Mouse (Mus musculus) CH12.LX (cell line): ENCODE measurements around the gene Sstr3. TPM values are rescaled to one million over a fixed set of nuclear protein-coding genes. Genes with fewer than 3 reads are reported as not detected.

Experiments used
- DNase-seq: peaks from one replicate; pipeline ENCODE4 v3.0.0-alpha.2; 2013; ENCODE audit errors: extremely low read depth
- H3K27ac ChIP-seq: 2 replicates; pipeline ENCODE4 v1.5.1; 2012; ENCODE audit warnings: low read depth, mild to moderate bottlenecking, control low read depth, moderate library complexity; ENCODE audit not compliant: insufficient read depth
- H3K27me3 ChIP-seq: replicated peaks from 2 replicates; pipeline ENCODE3; 2012; ENCODE audit warnings: inconsistent platforms
- H3K36me3 ChIP-seq, 2 experiments: replicated peaks in 1 of 2; 2 replicates each; pipeline versions ENCODE3 to v1.6.1; 2012; ENCODE audit warnings: inconsistent platforms in 1 of 2, low read length in 1 of 2, mild to moderate bottlenecking in 1 of 2, mixed read lengths in 1 of 2, moderate library complexity in 1 of 2; ENCODE audit not compliant: control insufficient read depth in 1 of 2, insufficient read depth in 1 of 2
- H3K4me1 ChIP-seq, 2 experiments: 2 replicates each; pipeline ENCODE4 v1.6.1; 2012; ENCODE audit warnings: inconsistent platforms in 1 of 2, moderate library complexity in 1 of 2; ENCODE audit not compliant: insufficient read depth in 2 of 2, control insufficient read depth in 1 of 2
- H3K4me2 ChIP-seq: 2 replicates; pipeline ENCODE4 v1.6.1; 2012; ENCODE audit warnings: low read depth, mild to moderate bottlenecking, control low read depth; ENCODE audit not compliant: poor library complexity, insufficient read depth, severe bottlenecking
- H3K4me3 ChIP-seq, 3 experiments: fragments of 150-350 bp in 1 of 3; sonication (generic) in 1 of 3; replicated peaks in 1 of 3; 2 replicates each; pipeline versions ENCODE3 to v1.5.1; 2011 to 2012; ENCODE audit warnings: low read depth in 2 of 3, low read length in 2 of 3, mild to moderate bottlenecking in 2 of 3, moderate library complexity in 2 of 3, control low read depth in 1 of 3, improper control_type of control experiment in 1 of 3, inconsistent platforms in 1 of 3, mixed read lengths in 1 of 3; ENCODE audit not compliant: poor library complexity in 1 of 3
- H3K79me2 ChIP-seq: replicated peaks from 2 replicates; pipeline ENCODE4 v1.6.1; 2012; ENCODE audit warnings: mild to moderate bottlenecking, moderate library complexity; ENCODE audit not compliant: control insufficient read depth, poor library complexity, insufficient read depth, severe bottlenecking; ENCODE audit errors: extremely low read depth
- H3K9ac ChIP-seq: 2 replicates; pipeline ENCODE4 v1.6.1; 2012; ENCODE audit warnings: low read depth, mild to moderate bottlenecking, control low read depth, moderate library complexity; ENCODE audit not compliant: insufficient read depth
- H3K9me3 ChIP-seq: replicated peaks from 2 replicates; pipeline ENCODE3; 2012; ENCODE audit warnings: low read length, inconsistent platforms, mixed read lengths
- CTCF ChIP-seq, 2 experiments: IDR thresholded peaks in 1 of 2; conservative IDR thresholded peaks in 1 of 2; 2 replicates each; pipeline ENCODE4 v1.5.1; 2011 to 2012; ENCODE audit warnings: low read depth in 2 of 2, low read length in 2 of 2, improper control_type of control experiment in 1 of 2, inconsistent platforms in 1 of 2, mild to moderate bottlenecking in 1 of 2, moderate library complexity in 1 of 2
- ELF1 ChIP-seq: IDR thresholded peaks from 2 replicates; pipeline ENCODE4 v1.6.1; 2014; ENCODE audit warnings: low read depth, mild to moderate bottlenecking, inconsistent platforms, low read length, improper control_type of control experiment
- EP300 ChIP-seq: IDR thresholded peaks from 2 replicates; pipeline ENCODE4 v1.6.1; 2011; ENCODE audit warnings: low read length, improper control_type of control experiment
- ETS1 ChIP-seq: conservative IDR thresholded peaks from 2 replicates; pipeline ENCODE4 v1.6.1; 2012; ENCODE audit warnings: low read depth, mild to moderate bottlenecking, inconsistent platforms, low read length, improper control_type of control experiment, moderate library complexity
- JUN ChIP-seq: IDR thresholded peaks from 2 replicates; pipeline ENCODE4 v1.6.1; 2011; ENCODE audit warnings: low read depth, mild to moderate bottlenecking, low read length, improper control_type of control experiment, moderate library complexity; ENCODE audit not compliant: insufficient read depth
- JUND ChIP-seq: conservative IDR thresholded peaks from 2 replicates; pipeline ENCODE4 v1.6.1; 2011; ENCODE audit warnings: low read depth, low read length, improper control_type of control experiment
- MAFK ChIP-seq: IDR thresholded peaks from 2 replicates; pipeline ENCODE4 v1.6.1; 2011; ENCODE audit warnings: low read length, improper control_type of control experiment; ENCODE audit not compliant: insufficient replicate concordance
- MEF2A ChIP-seq: IDR thresholded peaks from 2 replicates; pipeline ENCODE4 v1.6.1; 2014; ENCODE audit warnings: low read depth, mild to moderate bottlenecking, inconsistent platforms, low read length, improper control_type of control experiment, borderline replicate concordance
- MYC ChIP-seq: IDR thresholded peaks from 2 replicates; pipeline ENCODE4 v1.6.1; 2011; ENCODE audit warnings: low read depth, mild to moderate bottlenecking, improper control_type of control experiment, low read length
- NELFE ChIP-seq: IDR thresholded peaks from 2 replicates; pipeline ENCODE4 v1.6.1; 2011; ENCODE audit warnings: low read depth, low read length, improper control_type of control experiment
- POLR2A ChIP-seq: IDR thresholded peaks from 2 replicates; pipeline ENCODE4 v1.6.1; 2011; ENCODE audit warnings: low read depth, mild to moderate bottlenecking, improper control_type of control experiment, low read length
- RAD21 ChIP-seq: IDR thresholded peaks from 2 replicates; pipeline ENCODE4 v1.6.1; 2011; ENCODE audit warnings: low read depth, mild to moderate bottlenecking, low read length, improper control_type of control experiment, moderate library complexity
- RCOR1 ChIP-seq: conservative IDR thresholded peaks from 2 replicates; pipeline ENCODE4 v1.6.1; 2012; ENCODE audit warnings: low read depth, mild to moderate bottlenecking, inconsistent platforms, low read length, improper control_type of control experiment
- SIN3A ChIP-seq: IDR thresholded peaks from 2 replicates; pipeline ENCODE4 v1.6.1; 2012; ENCODE audit warnings: low read length, improper control_type of control experiment, inconsistent platforms
- SMC3 ChIP-seq: IDR thresholded peaks from 2 replicates; pipeline ENCODE4 v1.6.1; 2011; ENCODE audit warnings: low read depth, low read length, improper control_type of control experiment
- TBP ChIP-seq: conservative IDR thresholded peaks from 2 replicates; pipeline ENCODE4 v1.6.1; 2011; ENCODE audit warnings: low read depth, low read length, improper control_type of control experiment
- TCF12 ChIP-seq: IDR thresholded peaks from 2 replicates; pipeline ENCODE4 v1.6.1; 2014; ENCODE audit warnings: low read depth, mild to moderate bottlenecking, inconsistent platforms, low read length, improper control_type of control experiment
- ZC3H11A ChIP-seq: IDR thresholded peaks from 2 replicates; pipeline ENCODE4 v1.6.1; 2012; ENCODE audit warnings: low read depth, mild to moderate bottlenecking, inconsistent platforms, low read length, improper control_type of control experiment
- dilution Hi-C: fragments of 300-500 bp; cut with MboI; formaldehyde crosslinking; loops from 2 replicates; pipeline ENCODE4 v1.14.3; 2020; ENCODE audit warnings: low sequenced_read_pairs; ENCODE audit not compliant: extremely low pct_unique_long_range_greater_than_20kb, extremely low pct_ligation_motif_present
- in situ Hi-C: fragments of 300-500 bp; cut with MboI; formaldehyde crosslinking; loops from 3 replicates; pipeline ENCODE4 v1.14.3; 2019; ENCODE audit warnings: low sequenced_read_pairs, low pct_ligation_motif_present, low pct_unique_long_range_greater_than_20kb, mixed read lengths
- polyA plus RNA-seq: library from polyadenylated mRNA; unstranded; fragments of >175 nt; gene quantifications from 2 replicates; pipeline ENCODE4 v1.2.1, GENCODE M21; 2012; ENCODE audit warnings: low read depth; ENCODE audit not compliant: insufficient read length
- total RNA-seq, 2 experiments: library from RNA; depleted of rRNA; stranded (reverse); fragments of 300-350 nt in 1 of 2; fragments of >200 nt in 1 of 2; gene quantifications; 2 replicates each; pipeline ENCODE4 v1.2.3; 2012 to 2014

The Sstr3 gene
- total and polyA plus RNA-seq, 3 experiments: 0.36 TPM; not detected in 2

DNA sequence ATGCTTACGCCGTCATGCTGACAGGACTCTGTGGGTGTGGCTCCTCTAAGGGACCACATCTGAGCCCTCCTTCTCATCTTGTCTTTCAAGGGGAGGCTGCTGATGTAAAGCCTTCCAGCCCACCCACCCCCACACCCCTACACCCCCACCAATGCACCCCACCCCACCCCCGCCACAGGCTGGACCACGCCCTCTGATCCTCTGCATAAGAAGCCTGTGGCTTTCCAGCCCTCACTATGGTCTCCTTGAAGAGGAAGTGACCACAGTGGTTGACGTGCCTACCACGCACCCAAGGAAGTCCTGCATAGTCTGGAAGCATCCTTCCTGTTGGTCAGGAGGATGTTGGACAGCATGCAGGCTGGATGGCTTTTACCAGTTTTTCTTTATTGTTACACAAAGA, 28.7 kb downstream of the Sstr3 start:
- in situ Hi-C loops: no loop called here
- Histone ChIP-seq H3K27ac (no peak overlapping the region), H3K9ac (no peak overlapping the region), H3K4me1 (peaks cover 46 to 83% of the 10 kb centered on the region in 2 experiments), H3K4me3 (no peak overlapping the region), H3K79me2 (no peaks in the 10 kb centered on the region), H3K36me3 (no peaks in the 10 kb centered on the region), H3K27me3 (no peaks in the 10 kb centered on the region), H3K9me3 (no peaks in the 10 kb centered on the region)
- no peak for DNase-seq
- no peak for TF ChIP-seq TCF12
- 0 out of 2 replicates have a peak, but pooled peaks have one; percentile 25 for TF ChIP-seq ELF1
- 0 out of 2 replicates have a peak, but pooled peaks have one; percentile 15 for TF ChIP-seq EP300
- TF ChIP-seq MAFK: no peak
- no peak for TF ChIP-seq POLR2A
- TF ChIP-seq ETS1: no peak
- TF ChIP-seq, all 38 proteins: peak for 2
- dilution Hi-C loops: no loop called here
- no peak overlapping the region for H3K4me2 ChIP-seq

DNA sequence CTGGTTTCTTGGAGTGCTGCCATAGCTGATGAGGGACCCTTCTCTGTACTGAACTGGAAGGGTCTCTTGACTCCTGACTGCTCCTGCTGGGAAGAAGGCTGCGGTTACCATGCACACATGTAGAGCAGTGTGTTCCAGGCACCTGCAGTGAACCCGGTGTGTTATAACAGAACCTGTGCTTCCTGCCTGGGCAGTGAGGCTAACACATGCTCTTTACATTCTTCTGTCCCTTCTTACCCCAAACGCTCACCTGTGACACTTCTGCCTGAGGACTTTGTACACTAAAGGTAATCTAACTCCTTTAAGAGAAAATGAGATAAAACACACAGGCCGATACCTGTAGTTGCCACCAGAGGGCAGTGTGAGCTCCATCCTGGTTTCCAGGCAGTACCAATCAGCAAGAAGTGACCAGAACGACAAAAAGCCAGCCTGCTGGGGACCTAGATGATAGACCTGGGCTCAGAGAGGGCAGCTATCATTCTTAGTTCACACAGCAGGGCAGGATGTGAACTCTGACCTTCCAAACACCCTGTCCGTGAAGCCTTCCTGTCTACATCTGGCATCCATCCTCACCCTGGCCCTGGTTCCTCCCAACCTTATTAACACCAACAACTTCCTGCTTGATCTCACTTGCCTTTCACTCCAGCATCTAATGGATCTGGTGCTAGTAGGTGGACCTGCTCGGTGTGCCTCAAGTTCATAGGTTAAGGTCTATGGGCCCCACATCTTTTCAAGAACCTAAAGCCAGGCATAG, 29.9 kb downstream of the Sstr3 start:
- dilution Hi-C loops: no loop called here
- H3K79me2 ChIP-seq: no peaks in the 10 kb centered on the region
- TF ChIP-seq RCOR1 (no peak), SMC3 (peak; percentile 88), TBP (peak; percentile 73), MYC (0 out of 2 replicates have a peak, but pooled peaks have one; percentile 46), JUN (peak; percentile 5; the same call in 1 of the 2 replicates), SIN3A (no peak), ZC3H11A (no peak), NELFE (0 out of 2 replicates have a peak, but pooled peaks have one; percentile 12), MEF2A (0 out of 2 replicates have a peak, but pooled peaks have one; percentile 22), RAD21 (peak; percentile 69), CTCF (conservative IDR thresholded peaks at IDR 0.05 in 1 of 2, IDR thresholded peaks at IDR 0.05 in 1 of 2; ENCODE audit: low read depth in 2 of 2, low read length in 2 of 2) (peak; percentile 88 to 98), JUND (peak; percentile 40; the same call in 1 of the 2 replicates), ELF1 (no peak)
- TF ChIP-seq, all 38 proteins: peak for 9
- in situ Hi-C loops: loop anchor here (5.0 kb wide), 1 partner anchor 67 kb away; no protein-coding TSS in a partner anchor
- H3K36me3 ChIP-seq: no peaks in the 10 kb centered on the region
- peak overlapping the region; percentile 19; the same call in 1 of the 2 replicates for H3K4me2 ChIP-seq
- H3K9me3 ChIP-seq: no peaks in the 10 kb centered on the region
- peak; percentile 82 for DNase-seq
- H3K27me3 ChIP-seq: no peaks in the 10 kb centered on the region
- peaks cover 45 to 86% of the 10 kb centered on the region in 2 experiments for H3K4me1 ChIP-seq
- peak overlapping the region; percentile 19; the same call in 1 of the 2 replicates for H3K27ac ChIP-seq
- peak overlapping the region in 2 of 3 experiments; percentile 25 to 27 for H3K4me3 ChIP-seq
- H3K9ac ChIP-seq: peak overlapping the region; percentile 32
